Mouse (Mus musculus) kidney, adult 2 months (tissue): ENCODE measurements at regions not wholly inside any gene's neighbourhood (a gene's known extent, or its start where the extent isn't known, plus 50 kb on each side); places are given as distances from the start of the nearest gene placed in this dataset.

Experiments used
- CTCF ChIP-seq: fragments of 200-500 bp; conservative IDR thresholded peaks from 2 replicates; pipeline ENCODE4 v1.5.1; 2011; ENCODE audit warnings: low read depth, mild to moderate bottlenecking, control low read depth, low read length, moderate library complexity, mixed read lengths; ENCODE audit not compliant: insufficient read depth, insufficient read length
- POLR2A ChIP-seq: fragments of 200-500 bp; IDR thresholded peaks from one replicate; pipeline ENCODE4 v1.6.1; 2011; ENCODE audit warnings: low read depth, low read length, control low read depth

- no peak for TF ChIP-seq POLR2A
- no peak for TF ChIP-seq CTCF
Observed at GRCm38 (mm10) chr10:87761528-87762030, 96.5 kb upstream of the Igf1 start.
